Mouse (Mus musculus): Measurements from ENCODE around the gene Barhl1.

Barhl1 gene

GRCm38 (mm10) chr2:28911331-28912038, 5.0 kb downstream of the Barhl1 start:
- DNase-seq (ENCODE audit: low spot score), result no peak

- no peak for DNase-seq (ENCODE audit: low spot score)
These were observed 5.6 kb downstream of the Barhl1 start for GRCm38 (mm10) chr2:28910877-28911276.

DNA sequence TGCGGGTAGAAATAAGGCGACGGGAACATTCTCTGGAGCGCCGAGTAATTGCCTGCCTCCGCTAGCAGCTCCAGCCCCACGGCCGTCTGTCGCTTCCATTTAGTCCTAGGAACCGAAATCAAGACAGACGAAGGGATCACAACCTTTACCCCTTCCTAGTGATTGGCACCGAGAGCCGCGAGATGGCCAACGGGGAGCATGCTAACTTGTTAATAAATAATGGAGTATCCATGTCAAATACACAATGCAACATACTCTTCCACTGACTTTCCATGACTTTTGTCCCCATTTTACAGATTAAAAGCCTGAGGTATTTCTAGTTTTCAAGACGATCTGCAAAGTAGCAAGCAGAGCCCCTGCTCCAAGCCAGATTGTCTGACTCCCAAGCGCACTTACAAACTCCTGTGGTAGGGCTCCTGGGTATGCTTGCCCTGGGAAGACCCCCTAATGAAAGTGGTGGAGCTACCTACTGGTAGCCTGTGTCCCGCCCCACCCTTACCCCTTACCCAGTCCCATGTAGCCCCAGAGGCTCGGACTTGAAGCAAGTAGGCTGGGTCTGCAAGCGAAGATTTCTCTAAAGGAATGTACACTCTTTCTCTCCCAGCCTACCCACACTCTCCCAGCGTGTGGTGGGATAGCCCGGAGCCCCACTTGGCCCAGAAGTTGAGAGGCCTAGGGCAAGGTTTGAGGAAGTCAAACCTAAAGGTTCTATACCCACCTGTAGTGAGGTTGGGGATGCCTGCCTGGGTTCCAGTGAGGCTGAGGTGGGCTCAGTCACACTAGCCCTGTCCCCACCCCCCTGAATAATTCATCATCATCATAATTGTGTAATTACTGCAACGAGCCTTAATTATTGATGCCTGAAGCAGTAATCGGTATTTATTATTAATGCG, 6.4 kb downstream of the Barhl1 start:
- DNase-seq (ENCODE audit: low spot score), result no peak

GRCm38 (mm10) chr2:28909186-28909817, 7.2 kb downstream of the Barhl1 start:
- DNase-seq (ENCODE audit: low spot score), result no peak

DNA sequence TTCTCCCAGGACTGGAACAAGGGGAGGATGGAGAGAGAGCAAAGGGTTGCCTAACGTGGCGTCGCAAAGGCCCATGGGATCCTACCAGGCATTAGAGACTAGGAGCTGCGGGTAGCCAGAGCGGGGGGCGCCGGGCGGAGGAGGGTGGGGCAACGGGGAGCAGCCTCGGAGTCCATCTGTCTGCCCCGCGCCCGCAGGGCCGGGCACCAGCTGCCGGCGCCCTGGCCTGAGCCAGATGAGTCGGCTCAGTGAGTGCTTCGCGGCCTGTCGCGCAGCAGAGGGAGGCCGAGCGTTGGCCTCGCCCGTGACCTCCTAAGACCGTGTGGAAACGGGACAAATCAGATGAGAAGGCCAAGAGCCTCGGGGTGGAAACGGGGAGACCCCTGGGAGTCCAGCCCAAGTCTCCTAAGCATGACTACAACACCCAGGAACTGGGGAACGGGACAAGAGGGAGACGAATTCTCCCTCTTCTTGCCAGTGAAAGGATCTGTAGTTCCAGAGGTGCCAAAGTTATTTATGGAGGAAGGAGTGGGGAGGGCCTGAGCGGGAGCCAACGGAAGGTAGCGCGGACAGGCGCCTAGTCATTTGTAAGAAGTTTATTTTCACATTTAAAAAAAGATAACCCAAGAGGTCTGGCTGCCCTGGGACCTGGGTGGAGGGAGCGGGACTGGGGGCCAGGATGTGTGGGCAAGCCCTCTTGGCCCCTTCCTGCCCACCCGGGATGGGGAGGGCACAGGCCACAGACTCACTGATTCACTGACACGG, 7.9 kb downstream of the Barhl1 start:
- DNase-seq (ENCODE audit: low spot score), result no peak

DNA sequence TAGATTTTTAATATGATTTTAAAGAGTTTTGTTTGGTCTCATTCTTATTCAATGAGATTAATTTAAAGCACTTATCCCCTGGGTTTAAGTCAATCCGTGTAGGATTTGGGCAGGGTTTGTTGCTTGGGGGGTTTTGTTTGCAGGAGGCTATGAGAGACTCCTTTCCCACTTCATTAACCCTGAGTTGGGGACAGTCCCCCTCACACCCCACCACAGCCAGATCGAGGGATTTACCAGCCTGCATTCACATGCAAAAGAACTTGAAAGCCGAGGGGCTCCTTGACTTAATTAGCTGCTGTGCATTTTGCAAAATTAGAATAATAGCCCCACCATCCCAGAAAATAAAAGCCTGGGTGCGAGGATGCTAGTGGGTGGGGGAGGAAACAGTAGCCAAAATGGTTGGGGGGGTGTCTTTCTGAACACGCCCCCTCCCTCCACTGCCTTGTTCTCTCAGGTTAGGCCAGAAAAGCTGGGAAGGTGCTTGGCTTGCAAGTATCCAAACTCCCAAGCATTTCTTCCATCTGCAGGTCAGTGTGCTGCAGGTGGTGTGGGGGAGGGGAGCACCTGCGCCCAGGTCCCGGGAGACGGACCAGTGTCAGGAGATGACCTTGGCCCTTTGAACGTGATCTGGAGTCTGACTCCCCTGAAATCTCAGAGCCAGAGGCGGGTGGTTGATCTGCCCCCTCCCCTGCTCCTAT, 8.6 kb downstream of the Barhl1 start:
- peak; percentile 73 for DNase-seq (ENCODE audit: low spot score)

DNA sequence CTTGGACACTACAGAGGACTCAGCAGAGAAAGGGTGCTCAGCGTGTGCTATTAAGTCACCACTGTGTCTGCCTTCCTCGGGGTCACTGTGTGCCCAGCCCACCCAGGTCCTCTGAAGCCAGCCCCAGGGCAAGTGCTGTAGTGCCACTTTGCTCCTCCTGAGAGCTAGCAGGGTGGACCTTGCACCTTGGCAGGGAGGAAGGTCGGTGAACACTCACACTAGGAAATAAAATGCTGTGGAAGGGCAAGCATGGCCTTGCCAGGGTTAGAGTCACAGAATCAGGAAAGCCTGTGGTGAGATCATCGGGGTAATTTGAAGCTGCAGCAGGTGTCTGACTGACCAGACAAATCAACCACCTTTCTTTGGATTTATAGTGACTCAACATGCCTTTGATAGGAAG, 10.9 kb downstream of the Barhl1 start:
- DNase-seq (ENCODE audit: low spot score), result no peak

GRCm38 (mm10) chr2:28904786-28905185, 11.7 kb downstream of the Barhl1 start:
- no peak for DNase-seq (ENCODE audit: low spot score)

DNA sequence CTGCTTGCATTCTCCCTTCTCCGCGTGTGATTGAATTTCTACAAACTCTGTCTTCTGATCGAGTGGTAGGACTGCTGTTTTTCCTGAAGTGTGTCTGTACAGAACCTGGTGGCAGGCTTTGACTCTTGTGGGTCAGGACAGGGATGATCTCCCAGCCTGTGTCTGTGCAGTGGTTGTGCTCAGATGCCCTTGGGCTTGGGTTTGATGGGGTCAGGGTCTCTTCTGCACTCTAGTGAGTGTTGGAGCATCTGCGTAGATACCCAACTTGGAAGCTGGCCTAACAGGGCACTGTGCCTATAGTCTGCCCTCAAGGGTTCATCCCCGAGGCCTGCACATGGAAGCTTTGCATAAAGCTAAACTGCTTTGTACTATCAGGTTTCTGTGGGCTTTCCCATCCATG, 12.6 kb downstream of the Barhl1 start:
- DNase-seq (ENCODE audit: low spot score), result no peak

DNA sequence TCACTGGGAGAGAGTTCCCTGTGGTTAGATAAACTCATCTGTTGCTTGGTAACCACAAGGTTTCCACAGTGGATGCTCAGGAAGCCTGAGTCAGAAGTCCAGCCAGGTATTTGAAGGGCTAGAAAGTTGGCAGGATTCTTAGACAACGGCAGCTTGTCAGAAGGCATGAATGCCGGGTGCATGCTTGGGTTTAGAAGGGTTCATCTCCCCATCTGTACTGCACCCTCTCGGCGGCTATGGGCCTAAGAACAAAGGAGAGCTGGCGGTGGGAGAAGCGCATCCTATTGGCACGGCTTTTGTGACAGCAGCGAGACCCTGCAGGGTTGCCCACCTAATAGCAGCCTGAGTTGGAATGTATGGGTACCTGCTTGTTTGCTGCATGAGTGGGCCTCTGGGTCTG, 14.2 kb downstream of the Barhl1 start:
- no peak for DNase-seq (ENCODE audit: low spot score)

GRCm38 (mm10) chr2:28897340-28897899, 19.0 kb downstream of the Barhl1 start:
- no peak for DNase-seq (ENCODE audit: low spot score)

- DNase-seq (ENCODE audit: low spot score), result no peak
These were observed 20.6 kb downstream of the Barhl1 start for GRCm38 (mm10) chr2:28895876-28896275.

GRCm38 (mm10) chr2:28893526-28893925, 22.9 kb downstream of the Barhl1 start:
- DNase-seq (ENCODE audit: low spot score), result no peak

GRCm38 (mm10) chr2:28892796-28893195, 23.7 kb downstream of the Barhl1 start:
- DNase-seq (ENCODE audit: low spot score), result peak; percentile 83

GRCm38 (mm10) chr2:28884914-28885313, 31.6 kb downstream of the Barhl1 start:
- DNase-seq (ENCODE audit: low spot score), result no peak

DNA sequence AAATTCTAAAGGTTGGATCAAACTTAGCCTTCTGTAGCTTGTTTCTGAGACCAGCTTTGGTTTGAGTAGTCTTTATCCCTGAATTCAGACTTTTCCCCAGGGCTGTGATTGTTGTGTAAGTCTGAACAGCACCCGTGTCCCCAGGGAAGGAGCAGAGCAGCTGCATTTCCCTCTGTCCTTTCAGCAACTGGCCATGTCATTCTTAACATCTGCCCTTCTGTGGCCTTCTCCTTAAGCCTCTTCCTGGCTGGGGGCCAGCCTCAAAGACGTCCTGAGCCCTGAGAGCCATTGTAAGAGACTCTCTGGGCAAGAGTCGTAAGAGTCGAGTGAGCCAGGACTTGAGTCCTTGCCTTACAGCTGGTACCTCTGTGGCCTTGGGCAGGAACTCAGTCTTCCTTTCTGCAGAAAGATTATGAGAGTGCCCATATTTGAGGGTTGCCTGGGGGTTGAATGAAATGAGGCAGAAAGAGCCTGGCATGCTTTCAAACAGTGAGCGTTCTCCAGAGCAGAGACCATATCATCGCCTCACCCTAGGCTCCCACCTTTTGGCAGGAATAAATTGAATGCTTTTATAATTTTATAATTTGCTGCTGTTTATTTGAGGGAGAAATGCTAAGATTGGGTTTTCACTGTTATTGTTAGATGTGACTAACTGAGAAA, 33.5 kb downstream of the Barhl1 start:
- DNase-seq (ENCODE audit: low spot score), result no peak

- no peak for DNase-seq (ENCODE audit: low spot score)
These were observed 34.4 kb downstream of the Barhl1 start for GRCm38 (mm10) chr2:28882047-28882446.

GRCm38 (mm10) chr2:28881275-28881674, 35.2 kb downstream of the Barhl1 start:
- DNase-seq (ENCODE audit: low spot score), result no peak

GRCm38 (mm10) chr2:28875554-28875953, 40.9 kb downstream of the Barhl1 start:
- DNase-seq (ENCODE audit: low spot score), result no peak

DNA sequence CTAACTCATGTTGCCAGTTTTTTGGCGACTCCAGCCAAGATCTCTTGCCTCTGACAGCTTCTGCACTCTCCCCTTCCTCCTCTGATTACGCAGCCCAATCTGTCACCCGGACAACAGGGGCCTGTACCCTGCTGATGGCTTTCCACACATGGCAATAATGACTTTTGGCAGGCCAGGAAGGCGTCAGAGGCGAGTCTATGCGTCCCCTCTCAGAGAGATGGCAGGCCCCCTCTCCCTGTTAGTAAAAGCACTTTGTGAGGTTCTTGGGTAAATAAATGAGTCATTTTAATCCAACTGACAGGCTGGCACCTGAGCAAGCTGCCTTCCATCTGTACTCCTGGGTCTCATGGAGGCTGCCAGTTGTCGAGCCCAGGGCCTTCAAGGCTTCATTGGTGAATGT, 49.0 kb downstream of the Barhl1 start:
- no peak for DNase-seq (ENCODE audit: low spot score)

DNA sequence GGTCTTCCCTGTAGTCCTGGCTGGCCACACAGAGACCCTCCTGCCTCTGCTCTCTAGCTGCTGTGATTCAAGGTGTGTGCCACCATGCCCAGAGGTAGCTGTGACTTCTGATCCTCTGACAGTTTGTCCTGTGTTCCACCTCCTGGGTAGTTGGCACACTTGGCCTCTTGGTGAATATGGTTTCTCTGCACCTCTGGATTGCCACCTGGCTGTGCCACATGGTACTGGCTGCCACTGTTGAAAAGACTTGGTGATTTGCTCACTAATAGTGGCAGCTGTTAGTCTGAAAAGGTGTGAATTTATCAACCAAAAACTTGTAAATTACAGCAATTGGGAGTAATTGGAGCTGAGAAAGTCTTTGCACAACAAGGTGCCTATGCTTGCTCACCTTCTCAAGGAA, 52.6 kb downstream of the Barhl1 start:
- DNase-seq (ENCODE audit: low spot score), result no peak
